Mouse (Mus musculus) forebrain, embryonic 16.5 days (tissue): Measurements from ENCODE around the gene Pak2. TPM values are rescaled to one million over a fixed set of nuclear protein-coding genes. Genes with fewer than 3 reads are reported as not detected.
A peak's percentile ranks its signal among the peaks of the same experiment; 100 is the strongest.

Experiments
- ATAC-seq: fragments of 200-750 bp; cut with Nextera tagmentation; 2 replicates; pipeline ENCODE4 v1.8.0; 2017; ENCODE audit warnings: mild to moderate bottlenecking, moderate library complexity
- H3K27ac ChIP-seq: fragments of 300-500 bp; sonication (generic); 2 replicates; pipeline ENCODE4 v1.5.1; 2014; ENCODE audit warnings: low read length, control low read depth
- H3K27me3 ChIP-seq: fragments of 300-500 bp; sonication (generic); replicated peaks from 2 replicates; pipeline ENCODE4 v1.6.1; 2014; ENCODE audit warnings: low read length; ENCODE audit not compliant: control insufficient read depth, insufficient read depth
- H3K36me3 ChIP-seq: fragments of 300-500 bp; sonication (generic); 2 replicates; pipeline ENCODE4 v1.6.1; 2014; ENCODE audit not compliant: control insufficient read depth, insufficient read depth
- H3K4me1 ChIP-seq: fragments of 300-500 bp; sonication (generic); replicated peaks from 2 replicates; pipeline ENCODE4 v1.6.1; 2014; ENCODE audit warnings: low read length; ENCODE audit not compliant: control insufficient read depth, insufficient read depth
- H3K4me2 ChIP-seq: fragments of 300-500 bp; sonication (generic); 2 replicates; pipeline ENCODE4 v1.6.1; 2014; ENCODE audit warnings: mild to moderate bottlenecking, low read length, control low read depth
- H3K4me3 ChIP-seq: fragments of 300-500 bp; sonication (generic); replicated peaks from 2 replicates; pipeline ENCODE4 v1.5.1; 2014; ENCODE audit warnings: mild to moderate bottlenecking, low read length, control low read depth
- H3K9ac ChIP-seq: fragments of 300-500 bp; sonication (generic); replicated peaks from 2 replicates; pipeline ENCODE4 v1.6.1; 2014; ENCODE audit warnings: low read depth, low read length, control low read depth
- H3K9me3 ChIP-seq: fragments of 300-500 bp; sonication (generic); 2 replicates; pipeline ENCODE4 v1.6.1; 2016; ENCODE audit warnings: low read length; ENCODE audit not compliant: control insufficient read depth
- WGBS: fragments of 180-500 bp; shearing (Covaris S2); extraction: QIAGEN DNeasy Blood & Tissue Kit; methylation state at CpG from one replicate; pipeline ENCODE4 v1.1.7; 2014; 5-methylcytosine and 5-hydroxymethylcytosine counted together
- polyA plus RNA-seq: library from polyadenylated mRNA; unstranded; fragments of >200 nt; fragmentation: Nextera tagmentation; extraction: Ambion mirVana; gene quantifications from 2 replicates; pipeline ENCODE4 v1.2.1, GENCODE M21; 2015

Pak2 gene
- polyA plus RNA-seq, result 42.9 and 50.9 TPM in 2 replicates

DNA sequence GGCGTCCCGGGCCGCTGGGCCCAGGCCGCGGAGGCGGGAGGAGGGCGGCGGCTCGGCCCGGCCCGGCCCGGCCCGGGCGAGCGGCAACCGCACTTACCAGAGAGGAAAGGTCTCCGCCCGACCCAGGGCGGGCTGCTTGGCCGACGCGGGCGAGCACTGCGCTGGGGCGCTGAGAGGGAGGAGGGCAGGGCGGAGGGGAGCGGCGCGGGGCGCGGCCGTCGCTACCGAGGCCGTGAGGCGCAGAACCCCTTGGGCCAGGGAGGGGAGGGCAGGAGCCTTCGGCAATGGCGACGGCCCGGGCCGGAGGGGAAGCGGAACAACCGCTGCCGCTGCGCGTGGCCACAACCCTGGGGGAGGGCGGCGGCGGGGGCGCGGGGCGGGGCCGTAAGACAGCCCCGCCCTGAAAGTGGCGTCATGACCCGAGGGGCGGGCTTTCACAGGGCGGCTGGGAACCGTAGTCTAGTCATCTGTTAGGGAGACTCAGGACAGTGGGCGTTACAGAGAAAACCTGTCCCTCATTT is at the start of gene Pak2:
Gene Pak2, minus strand, starts transcription at position 352 of the 521 bp plus-strand sequence.
- Histone ChIP-seq H3K4me3 (peak within 1 kb of the TSS; percentile 97), H3K27me3 (no peaks in the 10 kb centered on the region), H3K4me2 (peak within 1 kb of the TSS; percentile 60), H3K36me3 (no peaks in the 10 kb centered on the region; the same call in 1 of the 2 replicates), H3K9ac (peak within 1 kb of the TSS; percentile 94), H3K9me3 (no peaks in the 10 kb centered on the region), H3K27ac (peak within 1 kb of the TSS; percentile 89), H3K4me1 (peaks cover 21% of the 10 kb centered on the region)
- peak; percentile 97 for ATAC-seq
- under 1% methylated on average over 46 of the region's 60 CpGs for WGBS

DNA sequence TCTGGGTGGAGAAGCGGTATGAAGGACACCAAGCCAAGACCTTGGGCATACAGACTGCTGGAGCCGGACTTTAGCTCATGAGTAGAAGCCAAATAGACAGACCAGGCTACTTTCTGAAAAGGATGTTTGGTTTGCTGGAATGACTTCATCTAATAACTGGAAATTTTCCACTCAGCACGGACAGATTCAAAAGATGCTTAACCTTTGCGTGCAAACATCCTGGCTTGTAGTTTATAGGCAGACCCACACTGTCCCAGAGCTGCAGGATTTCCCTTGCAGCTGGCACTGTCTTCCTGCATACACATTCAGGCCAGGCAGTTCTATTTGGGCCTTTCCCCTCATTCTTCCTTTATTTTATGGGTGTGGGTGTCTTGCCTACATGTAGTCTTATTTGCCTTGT is 47.9 kb upstream of the Pak2 start:
- Histone ChIP-seq H3K27ac (no peak overlapping the region), H3K36me3 (no peaks in the 10 kb centered on the region), H3K9me3 (no peaks in the 10 kb centered on the region), H3K4me1 (no peaks in the 10 kb centered on the region), H3K4me3 (no peak overlapping the region), H3K9ac (no peak overlapping the region), H3K4me2 (no peak overlapping the region), H3K27me3 (no peaks in the 10 kb centered on the region)
- 93% methylated on average over 4 of the region's 4 CpGs for WGBS
- ATAC-seq, result no peak

DNA sequence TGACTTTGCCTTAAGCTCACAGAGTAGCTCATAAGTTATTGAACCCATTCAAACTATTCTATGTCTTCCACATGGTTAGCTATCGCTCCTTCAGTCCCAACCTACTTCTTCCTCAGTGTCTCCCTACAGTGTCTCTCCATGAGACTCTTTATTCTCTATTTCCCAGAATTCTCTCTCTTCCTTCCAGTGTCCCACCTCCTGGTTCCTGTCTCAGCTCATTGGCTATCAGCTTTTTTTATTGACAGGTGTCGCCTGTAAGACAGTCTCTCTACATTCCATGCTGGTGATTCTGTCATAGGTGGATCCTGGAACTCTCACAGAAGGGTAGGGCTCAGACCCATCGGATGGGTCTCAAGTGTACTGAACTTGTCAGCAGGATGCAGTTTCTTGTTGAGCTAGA is 46.2 kb upstream of the Pak2 start:
- no peak for ATAC-seq
- Histone ChIP-seq H3K9me3 (no peaks in the 10 kb centered on the region), H3K4me3 (no peak overlapping the region), H3K36me3 (no peaks in the 10 kb centered on the region), H3K27ac (no peak overlapping the region), H3K9ac (no peak overlapping the region), H3K27me3 (no peaks in the 10 kb centered on the region), H3K4me2 (no peak overlapping the region), H3K4me1 (no peaks in the 10 kb centered on the region)
- WGBS, result 89% methylated on average over 3 of the region's 3 CpGs

- Histone ChIP-seq H3K27me3 (no peaks in the 10 kb centered on the region), H3K9ac (no peak overlapping the region), H3K9me3 (no peaks in the 10 kb centered on the region), H3K4me1 (no peaks in the 10 kb centered on the region), H3K4me2 (no peak overlapping the region), H3K27ac (no peak overlapping the region), H3K36me3 (no peaks in the 10 kb centered on the region), H3K4me3 (no peak overlapping the region)
- no peak for ATAC-seq
- WGBS, result 73% methylated on average over 17 of the region's 17 CpGs
Measured at GRCm38 (mm10) chr16:32124444-32125335, 45.5 kb upstream of the Pak2 start.

DNA sequence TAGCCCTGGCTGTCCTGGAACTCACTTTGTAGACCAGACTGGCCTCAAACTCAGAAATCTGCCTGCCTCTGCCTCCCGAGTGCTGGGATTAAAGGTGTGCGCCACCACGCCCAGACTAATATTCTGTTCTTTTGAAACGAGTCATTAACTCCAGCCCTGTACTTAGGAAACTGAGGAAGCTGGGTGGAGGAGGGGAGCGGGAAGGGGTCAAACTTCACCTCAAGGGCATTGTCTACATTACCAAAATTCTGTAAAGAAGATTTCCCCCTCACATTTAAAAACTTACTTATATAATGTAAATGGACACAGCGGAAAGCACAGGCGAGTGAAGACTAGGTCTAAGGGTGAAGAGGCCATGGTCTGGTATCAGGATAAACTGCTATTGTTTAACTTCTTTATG is 44.9 kb upstream of the Pak2 start:
- no peak for ATAC-seq
- 88% methylated on average over 7 of the region's 7 CpGs for WGBS
- Histone ChIP-seq H3K9me3 (no peaks in the 10 kb centered on the region), H3K4me1 (no peaks in the 10 kb centered on the region), H3K4me2 (no peak overlapping the region), H3K4me3 (no peak overlapping the region), H3K27me3 (no peaks in the 10 kb centered on the region), H3K27ac (no peak overlapping the region), H3K36me3 (no peaks in the 10 kb centered on the region), H3K9ac (no peak overlapping the region)

GRCm38 (mm10) chr16:32120454-32120853 is 41.3 kb upstream of the Pak2 start:
- Histone ChIP-seq H3K27ac (no peak overlapping the region), H3K9ac (no peak overlapping the region), H3K9me3 (no peaks in the 10 kb centered on the region), H3K36me3 (no peaks in the 10 kb centered on the region), H3K4me3 (no peak overlapping the region), H3K4me1 (no peaks in the 10 kb centered on the region), H3K27me3 (no peaks in the 10 kb centered on the region), H3K4me2 (no peak overlapping the region)
- WGBS, result 79% methylated on average over 3 of the region's 3 CpGs
- no peak for ATAC-seq

GRCm38 (mm10) chr16:32116186-32116585 is 37.0 kb upstream of the Pak2 start:
- no peaks in the 10 kb centered on the region for H3K4me1 ChIP-seq
- H3K4me3 ChIP-seq, result no peak overlapping the region
- 56% methylated on average over 5 of the region's 5 CpGs for whole genome bisulfite sequencing
- no peak overlapping the region for H3K27ac ChIP-seq
- no peak for ATAC-seq
- H3K36me3 ChIP-seq, result no peaks in the 10 kb centered on the region
- H3K9ac ChIP-seq, result no peak overlapping the region
- H3K27me3 ChIP-seq, result no peaks in the 10 kb centered on the region
- H3K4me2 ChIP-seq, result no peak overlapping the region
- H3K9me3 ChIP-seq, result no peaks in the 10 kb centered on the region

GRCm38 (mm10) chr16:32115781-32116180 is 36.6 kb upstream of the Pak2 start:
- Histone ChIP-seq H3K36me3 (no peaks in the 10 kb centered on the region), H3K27ac (no peak overlapping the region), H3K4me2 (no peak overlapping the region), H3K4me1 (no peaks in the 10 kb centered on the region), H3K27me3 (no peaks in the 10 kb centered on the region), H3K9me3 (no peaks in the 10 kb centered on the region), H3K4me3 (no peak overlapping the region), H3K9ac (no peak overlapping the region)
- WGBS, result 64% methylated on average over 6 of the region's 6 CpGs
- no peak for ATAC-seq

DNA sequence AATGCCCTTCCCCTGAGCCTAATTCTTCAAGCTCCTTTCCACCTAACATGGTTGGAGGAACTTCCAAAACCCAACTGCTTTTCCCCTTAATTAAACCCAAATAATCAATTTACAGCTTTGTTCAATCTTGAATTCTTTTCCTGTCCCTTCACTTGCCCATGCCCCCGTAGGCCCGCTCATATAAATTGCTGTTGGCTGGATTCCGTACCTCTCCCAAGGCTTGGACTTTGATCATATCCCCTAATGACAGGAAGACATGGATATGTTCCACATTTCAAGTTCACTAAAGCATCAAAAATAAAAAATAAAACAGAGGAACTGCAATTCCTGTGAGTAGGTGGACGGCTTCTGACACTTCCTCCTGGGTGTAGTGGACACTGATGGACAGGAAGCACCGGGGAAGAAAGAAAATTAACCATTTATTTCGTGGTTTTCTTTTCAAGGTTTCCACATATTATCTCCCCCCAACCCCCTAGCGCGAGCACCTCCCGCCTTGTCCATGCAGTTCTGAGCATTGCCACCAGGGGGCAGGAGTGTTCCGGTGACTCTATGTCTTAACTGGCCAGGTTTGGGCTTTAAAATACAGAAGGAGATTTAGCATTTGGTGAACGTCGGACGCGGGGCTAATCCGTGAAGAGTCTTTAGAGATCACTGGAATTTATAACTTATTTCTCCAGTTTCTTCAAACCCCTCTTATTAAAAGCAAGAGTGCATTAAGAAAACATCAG is 36.0 kb upstream of the Pak2 start:
- no peaks in the 10 kb centered on the region for H3K9me3 ChIP-seq
- peak overlapping the region; percentile 24 for H3K4me2 ChIP-seq
- 10% methylated on average over 15 of the region's 15 CpGs for WGBS
- no peaks in the 10 kb centered on the region for H3K4me1 ChIP-seq
- peak; percentile 62 for ATAC-seq
- no peak overlapping the region for H3K4me3 ChIP-seq
- no peaks in the 10 kb centered on the region for H3K36me3 ChIP-seq
- no peak overlapping the region for H3K27ac ChIP-seq
- H3K9ac ChIP-seq, result no peak overlapping the region
- no peaks in the 10 kb centered on the region for H3K27me3 ChIP-seq
